Mouse (Mus musculus): ENCODE results near the gene Slc6a4. TPM values are rescaled to one million over a fixed set of nuclear protein-coding genes. Genes with fewer than 3 reads are reported as not detected.

Gene Slc6a4
- polyA plus RNA-seq (2015; fragmentation: Nextera tagmentation; extraction: Ambion mirVana), result 1.4 and 1.5 TPM in 2 replicates

DNA sequence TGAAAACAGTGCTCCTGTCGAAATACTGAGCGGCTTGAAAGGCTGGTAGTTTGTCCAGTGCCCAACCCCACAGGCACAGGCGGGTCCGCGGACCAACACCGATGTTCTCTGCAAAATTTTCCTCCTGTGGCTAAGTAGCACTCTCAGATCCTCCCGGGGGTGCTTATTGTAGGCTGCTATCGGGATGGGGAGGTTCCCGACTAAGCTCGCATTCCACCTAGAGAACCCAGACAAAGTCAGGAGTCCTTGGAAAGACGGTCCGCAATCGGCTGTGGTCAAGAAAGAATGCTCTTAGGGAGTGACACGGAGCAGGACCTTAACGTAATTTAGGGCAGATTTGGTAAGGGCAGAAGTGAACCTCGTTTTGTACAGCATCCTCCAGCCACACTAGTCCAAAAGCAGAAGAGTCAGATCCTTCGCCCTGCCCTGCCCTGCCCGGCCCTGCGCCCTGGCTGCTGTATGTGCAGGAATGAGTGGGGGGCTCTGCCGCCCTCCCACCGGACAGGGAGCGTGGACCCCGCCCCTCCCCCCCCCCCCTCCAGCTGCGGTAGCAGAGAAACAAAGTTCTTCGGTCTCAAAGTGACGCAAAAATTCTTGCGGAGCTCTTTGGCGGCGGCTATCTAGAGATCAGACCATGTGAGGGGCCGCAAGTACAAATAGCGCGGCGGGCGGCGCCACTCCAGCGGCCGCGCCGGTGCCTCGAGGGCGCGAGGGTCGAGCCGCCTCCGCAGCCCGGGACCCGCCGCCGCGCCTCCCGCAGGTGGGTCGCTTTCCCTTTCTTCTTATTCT, at the start of gene Slc6a4:
Gene Slc6a4, plus strand, starts transcription at position 688 of the 789 bp plus-strand sequence.
- H3K4me1 ChIP-seq (replicated peaks; ENCODE audit: control insufficient read depth, insufficient read depth, low read length), result peaks cover 2% of the 10 kb centered on the region; the same call in 1 of the 2 replicates
- peak within 1 kb of the TSS; percentile 52; the same call in 1 of the 2 replicates for H3K9ac ChIP-seq (ENCODE audit: low read length)
- H3K27ac ChIP-seq (ENCODE audit: low read length), result no peak within 1 kb of the TSS
- H3K27me3 ChIP-seq (ENCODE audit: control insufficient read depth, insufficient read depth, low read depth, low read length), result peaks cover 33% of the 10 kb centered on the region
- no peaks in the 10 kb centered on the region for H3K9me3 ChIP-seq (ENCODE audit: control insufficient read depth, low read length)
- H3K4me2 ChIP-seq (ENCODE audit: low read depth, low read length), result peak within 1 kb of the TSS; percentile 89
- under 1% methylated on average over 46 of the region's 52 CpGs for WGBS
- H3K4me3 ChIP-seq (ENCODE audit: low read length), result peak within 1 kb of the TSS; percentile 55
- H3K36me3 ChIP-seq (ENCODE audit: control insufficient read depth, insufficient read depth, low read length), result no peaks in the 10 kb centered on the region
- ATAC-seq (ENCODE audit: low read depth), result peak; percentile 56; the same call in 1 of the 2 replicates

DNA sequence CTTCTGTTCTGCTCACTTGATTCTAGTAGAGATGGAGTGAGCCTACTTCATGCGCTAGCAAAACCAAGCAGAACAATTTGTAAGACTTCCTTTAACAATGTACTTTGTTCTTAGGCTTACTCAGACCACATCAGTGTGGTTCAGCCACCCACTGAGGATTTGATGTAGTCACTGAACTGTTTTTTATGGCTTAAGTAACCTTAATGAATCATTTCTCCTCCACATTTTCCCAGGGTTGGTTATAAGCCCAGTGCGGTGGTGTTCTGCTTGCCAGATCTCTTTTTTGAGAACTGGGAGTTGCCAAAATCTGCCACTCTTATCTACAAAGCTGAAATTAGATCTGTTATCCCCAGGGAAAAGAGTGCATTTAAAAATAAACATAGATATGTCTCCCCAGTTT, 44.9 kb upstream of the Slc6a4 start:
- Histone ChIP-seq H3K4me2 (ENCODE audit: low read depth, low read length) (no peak overlapping the region), H3K27ac (ENCODE audit: low read length) (no peak overlapping the region), H3K4me3 (ENCODE audit: low read length) (no peak overlapping the region), H3K9me3 (ENCODE audit: control insufficient read depth, low read length) (no peaks in the 10 kb centered on the region), H3K9ac (ENCODE audit: low read length) (no peak overlapping the region), H3K36me3 (ENCODE audit: control insufficient read depth, insufficient read depth, low read length) (peaks cover 37% of the 10 kb centered on the region), H3K27me3 (ENCODE audit: control insufficient read depth, insufficient read depth, low read depth, low read length) (no peaks in the 10 kb centered on the region), H3K4me1 (replicated peaks; ENCODE audit: control insufficient read depth, insufficient read depth, low read length) (no peaks in the 10 kb centered on the region)
- ATAC-seq (ENCODE audit: low read depth), result peak; percentile 36; the same call in 1 of the 2 replicates
- WGBS, result 71% methylated on average over 2 of the region's 2 CpGs

DNA sequence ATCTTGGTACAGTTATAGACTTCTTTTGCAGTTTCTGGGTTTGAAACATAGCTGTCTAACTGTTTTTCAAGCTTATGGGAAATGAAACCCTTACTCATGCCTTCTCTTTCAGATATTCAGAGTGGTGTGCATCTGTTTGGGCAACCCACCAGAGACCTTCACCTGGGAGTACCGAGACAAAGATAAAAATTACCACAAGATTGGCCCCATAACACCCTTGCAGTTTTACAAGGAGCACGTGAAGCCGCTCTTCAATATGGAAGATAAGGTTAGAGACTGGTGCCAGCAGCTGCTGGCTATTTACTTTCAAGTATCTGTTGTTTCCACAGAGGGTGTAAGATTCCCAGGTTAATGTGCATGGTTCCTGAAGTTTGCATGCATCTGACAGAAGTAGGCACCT, 32.7 kb upstream of the Slc6a4 start:
- no peak overlapping the region for H3K9ac ChIP-seq (ENCODE audit: low read length)
- no peak for ATAC-seq (ENCODE audit: low read depth)
- H3K9me3 ChIP-seq (ENCODE audit: control insufficient read depth, low read length), result no peaks in the 10 kb centered on the region
- no peak overlapping the region for H3K27ac ChIP-seq (ENCODE audit: low read length)
- H3K4me1 ChIP-seq (replicated peaks; ENCODE audit: control insufficient read depth, insufficient read depth, low read length), result no peaks in the 10 kb centered on the region
- peaks cover 51% of the 10 kb centered on the region for H3K36me3 ChIP-seq (ENCODE audit: control insufficient read depth, insufficient read depth, low read length)
- WGBS, result 93% methylated on average over 3 of the region's 3 CpGs
- no peak overlapping the region for H3K4me3 ChIP-seq (ENCODE audit: low read length)
- H3K27me3 ChIP-seq (ENCODE audit: control insufficient read depth, insufficient read depth, low read depth, low read length), result no peaks in the 10 kb centered on the region
- H3K4me2 ChIP-seq (ENCODE audit: low read depth, low read length), result no peak overlapping the region

DNA sequence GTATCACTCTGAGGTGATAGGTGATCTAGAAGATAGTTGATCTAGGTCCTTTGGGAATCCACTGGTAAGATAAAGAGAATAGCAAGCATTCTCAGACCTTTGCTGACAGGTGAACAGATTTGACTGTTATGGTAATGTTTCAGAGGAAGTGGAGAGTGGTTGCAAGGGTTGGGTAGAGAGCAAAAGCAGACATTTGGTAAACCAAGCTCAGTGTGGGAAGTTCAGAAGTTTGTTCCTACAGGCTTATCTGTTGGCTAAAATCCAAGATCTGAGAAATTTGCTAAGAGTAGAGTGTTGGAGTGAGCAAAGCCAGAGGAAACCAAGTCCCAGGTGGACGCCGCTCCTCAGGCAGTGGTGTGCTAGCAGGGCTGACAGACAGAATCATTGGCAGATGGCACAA, 28.1 kb upstream of the Slc6a4 start:
- H3K36me3 ChIP-seq (ENCODE audit: control insufficient read depth, insufficient read depth, low read length), result peaks cover 49% of the 10 kb centered on the region

GRCm38 (mm10) chr11:76974680-76975319, 23.6 kb upstream of the Slc6a4 start:
- H3K27me3 ChIP-seq (ENCODE audit: control insufficient read depth, insufficient read depth, low read depth, low read length), result no peaks in the 10 kb centered on the region
- no peaks in the 10 kb centered on the region for H3K9me3 ChIP-seq (ENCODE audit: control insufficient read depth, low read length)
- H3K4me1 ChIP-seq (replicated peaks; ENCODE audit: control insufficient read depth, insufficient read depth, low read length), result no peaks in the 10 kb centered on the region
- no peak overlapping the region for H3K27ac ChIP-seq (ENCODE audit: low read length)
- H3K4me2 ChIP-seq (ENCODE audit: low read depth, low read length), result no peak overlapping the region
- WGBS, result 78% methylated on average over 7 of the region's 7 CpGs
- ATAC-seq (ENCODE audit: low read depth), result no peak
- H3K36me3 ChIP-seq (ENCODE audit: control insufficient read depth, insufficient read depth, low read length), result peaks cover 42% of the 10 kb centered on the region
- H3K9ac ChIP-seq (ENCODE audit: low read length), result no peak overlapping the region
- no peak overlapping the region for H3K4me3 ChIP-seq (ENCODE audit: low read length)

More for the DNA sequence above, 28.1 kb upstream of the Slc6a4 start:
- H3K9me3 ChIP-seq (ENCODE audit: control insufficient read depth, low read length), result no peaks in the 10 kb centered on the region
- H3K27me3 ChIP-seq (ENCODE audit: control insufficient read depth, insufficient read depth, low read depth, low read length), result no peaks in the 10 kb centered on the region
- no peak overlapping the region for H3K4me2 ChIP-seq (ENCODE audit: low read depth, low read length)
- no peak overlapping the region for H3K27ac ChIP-seq (ENCODE audit: low read length)
- H3K4me3 ChIP-seq (ENCODE audit: low read length), result no peak overlapping the region
- ATAC-seq (ENCODE audit: low read depth), result no peak
- no peak overlapping the region for H3K9ac ChIP-seq (ENCODE audit: low read length)
- no peaks in the 10 kb centered on the region for H3K4me1 ChIP-seq (replicated peaks; ENCODE audit: control insufficient read depth, insufficient read depth, low read length)
- 72% methylated on average over 2 of the region's 2 CpGs for WGBS

- Histone ChIP-seq H3K36me3 (ENCODE audit: control insufficient read depth, insufficient read depth, low read length) (peaks cover 31% of the 10 kb centered on the region), H3K9me3 (ENCODE audit: control insufficient read depth, low read length) (no peaks in the 10 kb centered on the region), H3K4me2 (ENCODE audit: low read depth, low read length) (no peak overlapping the region), H3K4me3 (ENCODE audit: low read length) (no peak overlapping the region), H3K27me3 (ENCODE audit: control insufficient read depth, insufficient read depth, low read depth, low read length) (no peaks in the 10 kb centered on the region), H3K9ac (ENCODE audit: low read length) (no peak overlapping the region), H3K4me1 (replicated peaks; ENCODE audit: control insufficient read depth, insufficient read depth, low read length) (no peaks in the 10 kb centered on the region; the same call in 1 of the 2 replicates), H3K27ac (ENCODE audit: low read length) (no peak overlapping the region)
- no peak for ATAC-seq (ENCODE audit: low read depth)
- WGBS, result 62% methylated on average over 5 of the region's 5 CpGs
These were observed 16.7 kb upstream of the Slc6a4 start for GRCm38 (mm10) chr11:76981570-76982141.

DNA sequence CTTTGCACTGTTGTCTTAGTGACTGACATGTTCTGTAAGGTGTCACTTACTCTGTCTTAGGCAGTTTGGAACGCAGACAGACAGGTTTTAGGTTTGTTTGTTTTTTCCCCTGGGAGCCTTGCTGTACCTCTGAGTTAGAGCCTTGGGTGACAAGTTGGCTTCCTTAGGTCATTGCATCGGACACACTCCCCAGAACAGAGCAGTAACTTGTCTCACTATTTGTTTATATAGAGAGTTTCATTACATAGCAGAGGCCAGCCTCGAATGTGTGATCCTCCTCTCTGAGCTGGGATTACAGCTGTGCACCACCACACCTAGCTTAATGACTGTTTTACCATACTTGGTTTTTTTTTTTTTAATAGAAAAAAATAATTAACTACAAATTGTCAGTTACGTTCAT, 16.0 kb upstream of the Slc6a4 start:
- Histone ChIP-seq H3K27me3 (ENCODE audit: control insufficient read depth, insufficient read depth, low read depth, low read length) (no peaks in the 10 kb centered on the region), H3K4me3 (ENCODE audit: low read length) (no peak overlapping the region), H3K4me1 (replicated peaks; ENCODE audit: control insufficient read depth, insufficient read depth, low read length) (no peaks in the 10 kb centered on the region; the same call in 1 of the 2 replicates), H3K36me3 (ENCODE audit: control insufficient read depth, insufficient read depth, low read length) (peaks cover 37% of the 10 kb centered on the region), H3K4me2 (ENCODE audit: low read depth, low read length) (no peak overlapping the region), H3K27ac (ENCODE audit: low read length) (no peak overlapping the region), H3K9ac (ENCODE audit: low read length) (no peak overlapping the region), H3K9me3 (ENCODE audit: control insufficient read depth, low read length) (no peaks in the 10 kb centered on the region)
- WGBS, result 36% methylated on average over 4 of the region's 4 CpGs
- ATAC-seq (ENCODE audit: low read depth), result no peak

GRCm38 (mm10) chr11:76983641-76984040, 14.8 kb upstream of the Slc6a4 start:
- Histone ChIP-seq H3K9ac (ENCODE audit: low read length) (no peak overlapping the region), H3K4me1 (replicated peaks; ENCODE audit: control insufficient read depth, insufficient read depth, low read length) (no peaks in the 10 kb centered on the region; the same call in 1 of the 2 replicates), H3K27ac (ENCODE audit: low read length) (no peak overlapping the region), H3K4me2 (ENCODE audit: low read depth, low read length) (no peak overlapping the region), H3K9me3 (ENCODE audit: control insufficient read depth, low read length) (no peaks in the 10 kb centered on the region), H3K36me3 (ENCODE audit: control insufficient read depth, insufficient read depth, low read length) (peaks cover 38% of the 10 kb centered on the region), H3K27me3 (ENCODE audit: control insufficient read depth, insufficient read depth, low read depth, low read length) (no peaks in the 10 kb centered on the region), H3K4me3 (ENCODE audit: low read length) (no peak overlapping the region)
- WGBS, result 59% methylated on average over 5 of the region's 5 CpGs
- ATAC-seq (ENCODE audit: low read depth), result no peak

DNA sequence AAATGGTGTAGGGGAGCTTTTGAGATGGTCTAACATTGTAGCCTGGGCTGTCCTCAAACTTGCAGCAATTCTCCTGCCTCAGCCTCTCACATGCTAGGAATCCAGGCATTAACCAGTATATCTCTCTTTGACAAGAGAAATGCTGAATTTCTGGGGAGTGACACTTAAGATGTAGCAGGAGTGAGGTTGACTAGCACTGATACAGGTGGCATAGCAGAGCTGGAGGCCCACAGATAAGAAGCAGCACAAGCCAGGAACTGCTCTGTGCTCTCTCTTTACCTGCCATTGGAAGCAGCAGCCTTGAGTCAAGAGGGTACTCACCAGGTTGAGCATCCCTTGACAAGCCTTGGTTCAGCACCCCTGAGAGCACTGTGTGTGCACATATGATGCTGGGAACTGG, 14.2 kb upstream of the Slc6a4 start:
- Histone ChIP-seq H3K4me1 (replicated peaks; ENCODE audit: control insufficient read depth, insufficient read depth, low read length) (no peaks in the 10 kb centered on the region; the same call in 1 of the 2 replicates), H3K36me3 (ENCODE audit: control insufficient read depth, insufficient read depth, low read length) (peaks cover 36% of the 10 kb centered on the region)
- ATAC-seq (ENCODE audit: low read depth), result no peak

More for the DNA sequence above, 14.2 kb upstream of the Slc6a4 start:
- no peak overlapping the region for H3K4me2 ChIP-seq (ENCODE audit: low read depth, low read length)
- H3K9ac ChIP-seq (ENCODE audit: low read length), result no peak overlapping the region
- H3K27ac ChIP-seq (ENCODE audit: low read length), result no peak overlapping the region
- H3K9me3 ChIP-seq (ENCODE audit: control insufficient read depth, low read length), result no peaks in the 10 kb centered on the region
- no peaks in the 10 kb centered on the region for H3K27me3 ChIP-seq (ENCODE audit: control insufficient read depth, insufficient read depth, low read depth, low read length)
- no peak overlapping the region for H3K4me3 ChIP-seq (ENCODE audit: low read length)
